Mouse (Mus musculus): ENCODE data around the gene Pou4f2. TPM values are rescaled to one million over a fixed set of nuclear protein-coding genes. Genes with fewer than 3 reads are reported as not detected.

The Pou4f2 gene
- not detected for total RNA-seq (2021)
- long read RNA-seq, result 0 reads

DNA sequence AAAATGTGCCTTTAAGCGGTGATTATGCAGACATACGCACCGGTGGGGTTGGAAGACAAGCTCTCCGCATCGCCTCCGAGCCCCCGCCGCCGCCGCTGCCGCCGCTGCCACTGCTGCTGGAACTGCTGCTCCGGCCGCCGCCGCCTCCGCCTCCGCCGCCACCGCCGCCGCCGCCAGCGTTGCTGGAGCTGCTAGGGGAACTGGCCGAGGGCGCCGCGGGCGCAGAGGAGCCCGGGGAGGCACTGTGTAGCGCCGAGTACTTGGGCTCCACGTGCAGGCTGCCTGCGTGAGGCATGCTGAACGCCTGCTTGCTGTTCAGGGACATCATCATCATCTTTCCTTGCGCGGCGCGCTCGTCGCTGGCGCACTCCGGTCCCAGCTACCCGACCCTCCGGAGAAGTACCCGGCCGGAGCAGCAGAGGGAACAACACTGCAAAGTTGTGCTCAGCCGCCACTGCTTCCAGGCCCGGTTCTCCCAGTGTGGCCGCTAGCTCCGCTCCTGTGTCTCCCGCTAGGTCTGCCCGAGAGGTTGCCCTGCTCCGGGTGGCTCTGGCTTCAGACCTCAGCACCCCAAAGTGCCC, at the start of gene Pou4f2:
Gene Pou4f2 (minus strand): TSS at position 575 of the 581 bp plus-strand sequence.
- DNase-seq (ENCODE audit: low spot score in 2 of 2), result peak; percentile 28 to 35

DNA sequence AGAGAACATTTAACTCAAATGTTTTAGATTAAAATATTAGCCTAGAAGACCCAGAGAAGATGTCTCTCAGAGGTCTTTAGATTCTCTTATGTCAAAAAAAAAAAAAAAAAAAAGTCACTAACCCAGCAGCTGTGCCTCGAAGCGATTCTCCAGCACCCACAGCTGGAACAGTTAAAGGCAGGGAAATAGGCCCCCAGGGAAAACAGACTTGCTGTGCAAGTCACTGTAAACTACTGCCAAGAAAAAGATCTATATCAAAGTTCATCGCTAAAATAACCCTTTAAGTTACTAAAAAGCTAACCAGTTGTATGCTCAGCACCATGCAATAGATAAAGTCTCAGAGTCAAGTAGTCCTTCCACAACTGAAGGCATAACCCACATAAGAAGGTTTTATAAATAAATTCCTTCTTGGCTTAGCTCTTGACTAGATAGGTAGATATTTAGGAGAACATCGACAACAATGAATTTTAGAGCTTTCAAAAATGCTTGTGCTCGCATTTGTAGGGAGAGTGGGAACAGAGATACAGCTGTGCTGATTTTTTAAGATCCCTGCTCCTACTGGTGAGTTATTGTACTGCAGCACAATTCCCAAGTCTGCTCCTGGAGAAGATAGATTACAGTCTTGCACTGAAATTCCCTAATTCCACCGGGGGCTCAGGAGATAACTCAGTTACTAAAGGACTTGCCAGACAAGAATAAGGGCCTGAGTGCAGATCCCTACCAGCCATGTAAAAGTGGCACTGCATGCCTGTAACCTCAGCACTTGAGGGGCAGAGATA, 40.8 kb upstream of the Pou4f2 start:
- DNase-seq (ENCODE audit: low spot score in 2 of 2), result peak in 1 of 2 experiments; percentile 9

DNA sequence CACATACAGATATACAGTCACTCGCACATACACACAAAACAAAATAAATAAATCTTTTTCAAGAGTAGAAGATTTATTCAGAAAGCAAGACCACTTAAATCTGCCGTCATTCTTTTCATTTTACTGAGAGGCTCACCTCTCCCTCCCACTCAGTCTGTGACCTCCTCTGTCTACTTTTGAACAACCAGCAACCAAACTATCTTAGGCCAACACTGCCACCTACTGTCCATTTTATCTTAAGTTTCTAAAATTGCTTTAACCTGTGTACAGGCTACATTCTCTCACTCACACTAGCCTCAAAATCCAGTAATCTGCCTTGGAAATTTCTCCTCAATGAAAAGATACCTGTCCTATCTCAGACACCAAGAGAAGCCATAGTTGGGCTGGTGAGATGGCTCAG, 31.4 kb upstream of the Pou4f2 start:
- no peak for DNase-seq (ENCODE audit: low spot score in 2 of 2)

DNA sequence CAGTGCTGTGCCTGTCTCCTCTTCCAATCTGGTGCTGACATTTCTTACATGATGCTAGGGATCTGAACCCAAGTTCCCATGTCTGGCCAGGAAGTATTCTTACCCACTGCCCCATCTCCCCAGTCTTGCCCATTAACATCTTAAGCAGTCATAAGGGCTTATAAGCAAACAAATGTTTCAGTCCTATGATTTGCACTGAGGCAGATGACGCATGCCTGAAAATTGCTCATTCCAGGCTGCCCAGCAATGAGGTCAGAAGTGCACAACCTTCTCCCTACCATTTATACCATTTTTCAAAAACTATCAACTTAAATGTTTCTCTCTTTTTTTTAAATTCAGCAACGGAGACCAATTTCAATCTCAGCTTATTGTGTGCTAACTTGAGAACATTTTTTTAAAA, 27.5 kb upstream of the Pou4f2 start:
- DNase-seq (ENCODE audit: low spot score in 2 of 2), result no peak

DNA sequence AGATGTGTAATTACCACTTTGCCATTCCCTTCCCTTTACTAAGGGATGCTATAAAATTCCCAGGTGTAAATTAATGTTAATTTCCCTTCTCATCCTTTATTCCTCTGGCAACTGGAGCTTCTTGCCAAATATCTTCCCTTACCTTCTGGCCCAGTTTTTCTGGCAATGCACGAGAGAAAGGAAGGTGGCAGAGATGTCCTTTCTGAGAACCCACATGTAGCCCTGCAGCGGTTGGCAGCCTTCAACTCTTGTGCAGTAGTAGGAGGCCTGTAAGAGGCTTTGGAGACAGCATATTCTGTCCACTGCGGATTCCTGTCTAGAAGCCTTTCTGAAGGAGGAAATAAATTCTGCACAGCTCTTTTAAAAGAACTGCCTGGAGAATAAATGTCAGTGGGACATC, 20.0 kb upstream of the Pou4f2 start:
- no peak for DNase-seq (ENCODE audit: low spot score in 2 of 2)

DNA sequence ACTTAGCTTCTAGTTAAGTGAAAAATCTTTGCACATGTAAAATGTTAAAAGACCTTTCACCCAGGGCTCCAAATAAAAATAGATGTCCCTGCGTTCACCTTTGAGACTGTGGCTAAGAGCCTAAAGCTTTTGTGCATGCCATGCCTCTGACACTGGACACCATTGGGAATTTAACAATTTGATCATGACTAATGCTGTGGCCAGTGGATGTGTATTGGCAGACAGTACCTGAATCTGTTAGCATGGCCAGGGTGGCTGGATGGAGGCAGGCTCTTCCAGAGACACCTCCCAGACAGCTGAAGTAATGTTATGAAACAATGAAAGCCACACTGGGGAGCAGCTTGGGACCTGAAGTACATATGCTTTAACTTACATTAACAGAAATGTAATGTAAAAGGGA, 6.3 kb upstream of the Pou4f2 start:
- DNase-seq (ENCODE audit: low spot score in 2 of 2), result no peak

DNA sequence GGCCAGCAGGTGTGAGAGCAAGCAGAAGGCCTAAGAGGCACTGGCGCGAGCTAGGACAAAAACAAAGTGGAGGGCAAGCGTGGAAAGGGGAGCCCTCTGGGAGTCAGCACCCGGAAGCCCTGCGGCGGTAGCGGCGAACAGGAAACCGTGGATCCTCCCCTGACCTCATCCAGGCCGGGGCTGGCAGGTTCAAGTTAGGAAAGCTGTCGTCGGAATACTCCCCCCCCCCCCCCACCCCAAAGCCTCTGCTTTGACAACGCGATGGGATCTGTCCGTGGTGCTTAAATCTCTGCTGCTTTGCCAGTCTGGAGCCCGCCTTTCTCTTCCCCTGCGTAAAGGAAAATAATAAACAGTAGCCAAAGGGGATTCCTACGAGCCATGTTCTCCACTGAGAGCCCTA, 1.7 kb upstream of the Pou4f2 start:
- DNase-seq (ENCODE audit: low spot score in 2 of 2), result peak in 1 of 2 experiments; percentile 30

DNA sequence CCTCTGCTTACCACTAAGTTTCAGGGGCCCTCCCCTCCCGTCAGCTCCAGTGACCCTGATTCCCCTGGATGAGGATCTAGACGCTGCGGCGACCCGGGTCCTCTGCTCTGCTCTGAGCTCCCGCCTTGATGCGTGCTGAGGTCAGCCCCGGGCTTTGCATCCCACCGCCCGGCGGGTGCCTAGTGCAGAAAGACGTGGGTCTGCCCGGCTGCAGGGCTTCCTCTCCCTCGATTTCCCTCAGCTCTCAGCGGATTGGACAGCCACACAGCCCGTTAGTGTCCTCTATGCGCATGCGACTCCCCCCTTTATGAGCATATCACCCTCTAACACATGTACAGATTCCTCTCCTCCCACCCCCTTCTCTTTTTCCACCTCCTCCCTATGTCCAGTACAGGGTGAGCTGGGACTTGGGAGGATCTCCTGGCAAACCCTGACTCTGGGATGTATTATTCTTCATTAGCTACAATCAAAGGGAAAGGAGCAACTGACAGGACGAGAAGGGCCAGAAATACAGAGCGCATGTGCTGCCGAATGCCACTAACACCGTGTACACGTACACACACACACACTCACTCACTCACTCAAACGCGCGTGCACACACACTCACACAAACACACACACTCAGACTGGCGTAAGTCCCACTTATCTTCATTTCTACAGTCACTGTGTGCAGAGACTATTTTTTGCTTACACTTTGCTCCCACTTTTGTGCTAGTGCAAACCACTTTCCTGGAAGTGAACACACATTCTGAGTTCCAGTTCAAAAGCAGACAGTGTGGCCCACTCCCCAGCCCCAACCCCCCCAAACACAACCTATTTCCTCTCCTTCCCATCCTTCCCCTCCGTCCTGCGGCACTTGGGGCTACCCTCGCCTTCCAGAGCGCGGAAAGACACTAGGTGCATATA, 948 bp upstream of the Pou4f2 start:
- peak in 1 of 2 experiments; percentile 23 for DNase-seq (ENCODE audit: low spot score in 2 of 2)

DNA sequence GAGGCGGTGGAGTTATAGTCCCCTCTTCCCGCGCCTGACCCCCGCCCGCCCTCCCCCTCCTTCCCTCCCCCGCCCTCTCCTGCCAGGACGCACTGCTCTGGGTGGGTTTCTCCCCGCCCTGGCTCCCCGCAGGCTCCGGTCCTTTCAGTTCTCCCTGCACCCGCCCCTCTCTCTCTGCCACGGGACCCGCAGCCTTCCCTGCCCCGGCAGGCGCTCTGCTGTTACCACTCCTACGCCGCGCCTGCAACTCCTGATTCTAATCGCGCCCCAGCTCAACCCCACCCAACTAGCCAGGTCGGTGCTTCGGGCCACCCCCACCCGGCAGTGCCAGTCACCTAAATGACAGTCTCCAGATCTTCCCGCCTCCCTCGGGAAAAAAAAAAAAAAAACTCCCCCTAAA, 216 bp upstream of the Pou4f2 start:
- no peak for DNase-seq (ENCODE audit: low spot score in 2 of 2)

DNA sequence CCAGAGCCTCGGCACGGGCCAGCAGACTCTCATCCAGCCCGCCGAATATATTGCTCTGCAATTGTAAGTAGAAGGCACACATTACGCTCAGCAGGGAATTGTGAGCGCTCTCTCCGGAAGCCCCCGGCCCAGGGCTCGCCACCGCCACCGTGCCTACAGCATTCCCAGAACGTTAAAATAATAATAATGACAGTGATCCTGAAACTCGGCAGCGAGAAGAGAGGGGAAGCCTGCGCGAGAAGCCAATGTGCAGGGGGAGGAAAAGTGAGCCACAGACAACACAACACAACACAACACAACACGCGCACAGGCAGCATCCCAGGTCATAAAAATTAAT, 853 bp downstream of the Pou4f2 start:
- DNase-seq (ENCODE audit: low spot score in 2 of 2), result no peak

DNA sequence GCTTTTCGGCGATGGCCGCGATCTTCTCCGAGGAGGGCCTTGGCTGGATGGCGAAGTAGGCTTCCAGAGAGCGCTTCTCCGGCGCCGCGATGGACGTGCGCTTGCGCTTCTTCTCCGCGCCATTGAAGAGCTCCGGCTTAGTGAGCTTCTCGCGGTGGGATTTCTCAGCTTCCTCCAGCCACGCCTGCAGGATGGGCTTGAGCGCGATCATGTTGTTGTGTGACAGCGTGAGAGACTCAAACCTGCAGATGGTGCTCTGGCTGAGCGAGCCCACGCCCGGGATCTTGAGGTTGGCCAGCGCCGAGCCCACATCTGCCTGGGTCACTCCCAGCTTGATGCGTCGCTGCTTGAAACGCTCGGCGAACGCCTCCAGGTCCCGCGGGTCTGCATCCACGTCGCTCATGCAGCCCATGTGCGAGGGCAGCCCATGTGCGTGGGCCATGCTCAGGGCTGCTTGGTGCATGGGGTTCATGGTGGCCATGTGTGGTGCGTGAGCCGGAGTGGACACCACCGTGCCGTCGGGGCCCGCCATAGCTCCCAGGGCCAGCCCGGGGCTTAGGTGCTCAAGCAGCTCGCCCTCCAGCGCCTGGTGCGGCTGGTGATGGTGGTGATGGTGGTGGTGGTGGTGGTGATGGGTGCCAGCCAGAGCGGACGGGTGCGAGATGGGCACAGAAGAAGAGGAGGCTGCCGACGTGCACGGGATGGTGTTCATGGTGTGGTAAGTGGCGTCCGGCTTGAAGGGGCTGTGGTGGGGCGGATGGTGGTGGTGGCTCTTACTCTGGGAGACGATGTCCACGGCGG, 1.4 kb downstream of the Pou4f2 start:
- peak in 1 of 2 experiments; percentile 13 for DNase-seq (ENCODE audit: low spot score in 2 of 2)

DNA sequence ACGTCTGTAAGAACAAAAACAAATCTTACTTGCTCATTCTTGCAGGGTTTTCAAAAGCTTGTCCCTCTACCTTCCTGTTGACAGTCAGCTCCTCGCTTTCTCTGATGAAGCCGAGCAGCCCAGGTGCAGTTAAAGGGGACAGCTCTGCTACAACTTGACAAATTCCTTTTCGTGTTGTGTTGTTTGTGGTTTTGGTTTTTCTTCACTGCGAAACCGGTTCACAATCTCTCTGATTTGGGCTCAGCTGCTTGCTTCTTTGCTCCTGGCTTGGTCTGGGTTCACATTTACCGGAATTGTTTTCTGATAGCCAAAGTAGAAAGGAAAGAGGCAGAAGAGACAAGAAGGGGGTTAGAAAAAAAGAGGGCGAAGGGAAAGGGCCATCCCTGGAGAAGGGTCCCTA, 2.1 kb downstream of the Pou4f2 start:
- DNase-seq (ENCODE audit: low spot score in 2 of 2), result no peak

DNA sequence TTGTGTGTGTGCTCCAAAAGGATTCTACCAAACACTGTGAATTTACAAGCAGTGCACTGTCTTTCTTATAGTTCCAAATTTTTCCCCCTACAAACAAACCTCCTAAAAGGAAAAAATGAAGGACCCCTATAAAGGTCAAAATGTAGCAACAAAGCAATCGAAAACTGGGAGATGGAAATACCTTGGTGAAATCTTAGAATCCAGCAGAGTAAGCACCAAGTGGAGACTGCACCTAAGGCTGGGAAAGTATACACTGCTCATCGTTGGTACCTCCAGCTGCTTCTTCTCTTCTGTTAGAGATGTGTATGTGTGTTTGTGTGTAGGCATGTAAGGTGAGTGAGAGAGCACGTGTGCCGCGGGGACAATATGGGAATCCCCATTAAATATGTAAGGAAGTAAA, 3.1 kb downstream of the Pou4f2 start:
- no peak for DNase-seq (ENCODE audit: low spot score in 2 of 2)

DNA sequence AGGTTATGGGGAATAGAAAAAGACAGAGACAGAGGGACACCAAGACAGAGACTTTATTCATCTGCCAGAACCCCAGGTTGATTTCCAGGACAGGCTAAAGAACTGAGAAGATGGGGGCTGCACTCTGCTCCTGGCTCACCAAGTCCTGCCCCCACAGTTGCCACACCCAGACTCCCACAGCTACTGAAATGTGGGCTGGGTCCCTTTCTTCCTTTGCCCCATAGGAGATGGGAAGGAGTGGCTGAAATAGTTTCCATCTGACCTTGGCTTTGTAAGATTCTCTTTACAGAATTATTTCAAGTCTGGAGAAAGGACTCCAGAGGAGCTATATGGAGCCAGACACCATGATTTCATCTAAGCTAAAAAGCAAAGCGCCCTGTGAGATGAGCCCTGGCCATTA, 4.0 kb downstream of the Pou4f2 start:
- DNase-seq (ENCODE audit: low spot score in 2 of 2), result no peak

DNA sequence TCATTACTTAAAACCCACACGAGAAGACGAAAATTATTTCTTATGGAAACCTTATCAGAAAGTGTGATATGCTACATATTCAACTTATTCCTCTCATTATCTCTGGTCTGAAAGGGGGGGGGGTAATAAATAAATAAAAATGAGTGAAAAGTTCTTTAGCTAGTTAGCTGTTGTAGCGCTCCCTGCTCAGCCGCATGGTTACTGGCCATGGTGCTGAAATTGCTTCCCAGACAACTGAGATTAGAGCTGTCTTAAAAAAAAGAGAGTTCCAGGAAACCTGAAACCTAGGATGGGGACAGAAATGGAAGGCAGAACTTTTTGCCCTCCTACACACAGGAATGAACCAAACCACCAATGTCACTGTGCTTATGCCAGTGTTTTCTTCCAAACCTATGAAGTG, 5.1 kb downstream of the Pou4f2 start:
- peak in 1 of 2 experiments; percentile 42 for DNase-seq (ENCODE audit: low spot score in 2 of 2)

DNA sequence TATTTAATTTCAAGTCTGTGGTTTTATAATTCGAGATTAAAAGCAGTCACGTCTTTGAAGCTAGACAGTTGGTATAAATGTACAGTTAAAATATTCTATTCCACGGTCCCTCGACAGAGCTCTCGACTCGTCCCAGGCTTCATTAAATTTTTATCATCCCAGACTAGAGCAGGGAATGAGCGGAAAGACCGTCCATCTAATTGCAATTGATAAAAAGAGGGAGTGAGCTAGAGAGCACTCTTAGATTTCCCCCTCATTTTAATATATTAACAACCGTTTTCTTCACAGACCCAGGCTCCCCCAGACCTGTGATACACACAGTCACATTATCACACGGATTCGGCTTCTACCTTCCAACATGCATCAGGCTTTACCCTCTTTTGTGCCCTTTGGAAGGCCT, 8.3 kb downstream of the Pou4f2 start:
- DNase-seq (ENCODE audit: low spot score in 2 of 2), result no peak

DNA sequence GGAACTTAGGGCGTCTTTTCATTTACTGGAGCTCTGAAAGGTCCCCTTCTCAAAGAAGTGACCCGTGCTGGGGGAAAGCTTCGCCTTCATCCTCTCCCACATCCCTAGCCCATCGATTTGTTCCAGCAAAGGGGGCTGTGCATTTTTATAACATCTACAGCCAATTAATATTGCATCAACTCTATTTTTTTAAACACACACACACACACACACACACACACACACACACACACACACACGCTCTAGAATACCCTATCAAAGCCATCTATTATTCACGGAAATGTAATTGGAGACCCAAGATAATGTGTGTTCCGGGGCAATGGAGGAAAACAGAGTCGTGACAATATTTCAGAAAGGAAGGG, 8.7 kb downstream of the Pou4f2 start:
- DNase-seq (ENCODE audit: low spot score in 2 of 2), result no peak

DNA sequence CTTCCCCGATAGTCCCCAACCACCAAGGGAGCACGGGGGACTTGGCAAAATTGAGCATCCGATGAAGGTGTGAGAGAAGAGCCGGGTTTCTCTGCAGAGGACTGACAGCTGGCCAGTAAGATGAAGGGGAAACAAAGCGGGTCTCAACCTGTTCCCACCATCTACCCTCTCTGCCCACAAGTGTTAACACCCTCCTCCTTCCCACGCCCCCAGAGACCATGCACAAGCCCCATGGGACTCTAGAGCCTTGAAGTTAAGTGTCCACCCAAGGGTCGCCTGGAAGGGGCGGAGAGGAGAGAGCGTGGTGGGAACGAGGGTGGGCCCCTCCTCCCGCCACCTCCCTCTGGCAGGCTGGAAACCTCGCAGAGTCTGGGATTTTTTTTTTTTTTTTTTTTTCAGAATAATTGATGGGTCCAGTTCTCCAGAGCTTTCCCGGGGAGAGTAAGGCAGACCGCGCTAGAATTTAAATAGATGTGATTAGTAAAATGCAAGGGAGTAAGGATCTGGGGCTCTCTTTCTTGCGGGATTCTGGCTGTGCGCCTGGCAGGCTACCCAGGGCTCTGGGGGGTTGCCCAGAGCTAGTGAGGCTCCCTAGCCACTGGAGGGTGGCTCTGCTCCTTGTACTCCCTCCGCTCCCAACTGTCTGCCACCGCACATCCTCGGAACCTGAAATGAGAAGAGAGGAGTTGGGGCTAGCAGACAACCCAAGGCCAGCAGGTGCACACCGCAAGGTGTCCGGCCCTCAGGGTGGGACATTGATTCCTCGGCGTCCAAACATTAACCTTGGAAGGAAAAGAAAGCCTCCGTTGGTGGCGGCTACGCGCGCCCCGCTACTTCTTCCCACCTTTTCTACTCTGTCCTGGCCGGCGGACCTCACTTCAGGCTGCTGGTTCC, 9.3 kb downstream of the Pou4f2 start:
- peak in 1 of 2 experiments; percentile 17 for DNase-seq (ENCODE audit: low spot score in 2 of 2)

DNA sequence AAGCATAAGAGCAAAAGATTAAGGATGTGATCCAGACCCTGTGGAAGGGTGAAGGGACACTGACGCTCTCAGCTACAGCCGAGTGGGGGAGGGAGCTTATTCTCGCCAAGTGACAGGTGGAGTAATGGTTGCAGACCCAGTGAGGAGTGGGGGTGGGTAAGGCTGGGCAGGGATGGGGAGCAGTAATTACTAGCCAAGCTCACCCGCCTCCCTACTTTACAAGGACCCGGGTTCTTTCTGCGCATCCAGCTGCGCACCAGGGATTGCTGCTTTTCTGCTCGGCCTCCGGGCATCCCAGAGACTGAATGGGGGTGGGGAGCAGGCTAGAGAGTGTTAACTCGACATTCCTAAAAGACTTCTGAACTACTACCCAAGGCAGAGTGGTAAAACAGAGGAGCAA, 10.0 kb downstream of the Pou4f2 start:
- no peak for DNase-seq (ENCODE audit: low spot score in 2 of 2)

DNA sequence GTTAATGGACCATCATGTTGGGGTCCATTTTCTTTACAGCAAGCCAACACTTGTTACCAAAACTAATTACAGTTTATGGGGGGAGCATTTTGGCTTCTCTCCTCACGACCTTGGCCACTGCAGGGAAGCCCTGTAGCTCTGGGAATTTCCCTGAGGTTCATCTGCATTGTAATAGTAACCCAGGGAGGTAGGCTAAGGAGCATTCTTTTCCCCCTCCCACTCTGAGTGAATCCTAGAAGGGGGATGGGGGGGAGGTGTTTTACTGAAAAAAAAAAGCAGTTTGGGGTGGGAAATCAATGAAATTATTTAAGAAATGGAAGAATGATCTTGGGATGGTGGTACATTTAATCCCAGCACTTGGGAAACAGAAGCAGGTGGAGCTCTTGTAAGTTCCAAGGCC, 12.5 kb downstream of the Pou4f2 start:
- DNase-seq (ENCODE audit: low spot score in 2 of 2), result no peak
